Mouse (Mus musculus) G1E (cell line): ENCODE data around the gene Kcnc3. TPM values are rescaled to one million over a fixed set of nuclear protein-coding genes. Genes with fewer than 3 reads are reported as not detected.
A peak's percentile ranks its signal among the peaks of the same experiment; 100 is the strongest.

Experiments
- ATAC-seq: 2 replicates; pipeline ENCODE4 v1.8.0; 2016; ENCODE audit warnings: mild to moderate bottlenecking; ENCODE audit not compliant: insufficient number of reproducible peaks, poor library complexity, low FRiP score, severe bottlenecking; ENCODE audit errors: extremely low read depth
- DNase-seq: peaks from one replicate; pipeline ENCODE4 v3.0.0; 2012; ENCODE audit warnings: low spot score
- H3K27me3 ChIP-seq: 2 replicates; pipeline ENCODE4 v1.6.1; 2012; ENCODE audit warnings: mild to moderate bottlenecking, low read length, inconsistent platforms; ENCODE audit not compliant: insufficient read depth
- H3K36me3 ChIP-seq: replicated peaks from 2 replicates; pipeline ENCODE3; 2012; ENCODE audit warnings: mild to moderate bottlenecking, inconsistent platforms
- H3K4me1 ChIP-seq: 2 replicates; pipeline ENCODE4 v1.6.1; 2012; ENCODE audit warnings: low read depth, low read length, inconsistent platforms, mixed read lengths; ENCODE audit not compliant: insufficient read depth
- H3K4me3 ChIP-seq: 2 replicates; pipeline ENCODE4 v1.5.1; 2012; ENCODE audit warnings: low read depth, mild to moderate bottlenecking, inconsistent platforms, low read length, moderate library complexity, mixed read lengths
- H3K9me3 ChIP-seq: replicated peaks from 2 replicates; pipeline ENCODE4 v1.6.1; 2012; ENCODE audit warnings: inconsistent platforms
- CTCF ChIP-seq: IDR thresholded peaks from 2 replicates; pipeline ENCODE4 v1.5.1; 2012; ENCODE audit warnings: low read depth, low read length, inconsistent platforms, mixed read lengths
- GATA1 ChIP-seq: IDR thresholded peaks from 2 replicates; pipeline ENCODE4 v1.6.1; 2012; ENCODE audit warnings: borderline replicate concordance, low read length, inconsistent platforms, mixed read lengths
- GATA2 ChIP-seq: IDR thresholded peaks from 2 replicates; pipeline ENCODE4 v1.6.1; 2012; ENCODE audit warnings: low read depth, low read length, inconsistent platforms, borderline replicate concordance
- POLR2AphosphoS5 ChIP-seq: IDR thresholded peaks from 2 replicates; pipeline ENCODE4 v1.6.1; 2012; ENCODE audit warnings: low read depth, low read length, inconsistent platforms; ENCODE audit not compliant: insufficient replicate concordance
- TAL1 ChIP-seq: conservative IDR thresholded peaks from 2 replicates; pipeline ENCODE4 v1.6.1; 2012; ENCODE audit warnings: low read depth, low read length, inconsistent platforms, mixed read lengths
- polyA plus RNA-seq: library from polyadenylated mRNA; stranded (reverse); fragments of >175 nt; gene quantifications from 2 replicates; pipeline ENCODE4 v1.2.3, GENCODE M21; 2012
- total RNA-seq, 2 experiments: library from RNA; stranded (forward) in 1 of 2; stranded (reverse) in 1 of 2; fragments of 200-1000 nt in 1 of 2; fragments of >200 nt in 1 of 2; fragmentation: Nextera tagmentation in 1 of 2; gene quantifications; 2 replicates each; pipeline ENCODE4 v1.2.3; 2014 to 2017

Gene Kcnc3
- total and polyA plus RNA-seq, 3 experiments: 0.05 to 0.53 TPM; not detected in 1

GRCm38 (mm10) chr7:44586930-44587329 is 3.5 kb upstream of the Kcnc3 start:
- Histone ChIP-seq H3K9me3 (peaks cover 11% of the 10 kb centered on the region), H3K4me1 (peaks cover 4% of the 10 kb centered on the region), H3K27me3 (peaks cover 50% of the 10 kb centered on the region), H3K4me3 (no peak overlapping the region), H3K36me3 (no peaks in the 10 kb centered on the region)
- no peak for TF ChIP-seq CTCF
- TF ChIP-seq TAL1: no peak
- TF ChIP-seq POLR2AphosphoS5: no peak
- TF ChIP-seq GATA2: no peak
- TF ChIP-seq GATA1: no peak
- DNase-seq (no peak), ATAC-seq (no peak)

DNA sequence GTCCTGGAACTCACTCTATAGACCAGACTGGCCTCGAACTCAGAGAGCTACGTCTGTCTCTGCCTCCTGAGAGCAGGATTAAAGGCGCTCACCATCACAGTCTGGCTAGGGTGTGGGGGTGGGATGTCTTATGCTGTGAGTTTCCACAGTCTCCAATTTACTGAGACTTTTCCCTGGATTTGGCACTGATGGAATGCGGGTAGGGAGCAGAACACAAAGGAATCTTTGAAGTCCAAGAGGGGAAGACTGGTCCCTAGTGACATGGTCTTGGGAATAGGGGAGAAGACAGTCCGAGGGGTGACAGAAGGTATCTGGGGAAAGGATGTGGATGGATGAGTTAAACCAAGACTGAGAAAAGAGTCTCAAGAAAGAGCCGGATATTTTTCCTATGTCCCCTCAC is 2.8 kb upstream of the Kcnc3 start:
- H3K36me3 ChIP-seq: no peaks in the 10 kb centered on the region
- peaks cover 45% of the 10 kb centered on the region for H3K27me3 ChIP-seq
- H3K9me3 ChIP-seq: peaks cover 11% of the 10 kb centered on the region
- no peak for TF ChIP-seq POLR2AphosphoS5
- TF ChIP-seq CTCF: no peak
- TF ChIP-seq GATA2: no peak
- TF ChIP-seq GATA1: no peak
- TF ChIP-seq TAL1: no peak
- H3K4me3 ChIP-seq: no peak overlapping the region
- ATAC-seq (no peak), DNase-seq (no peak)
- H3K4me1 ChIP-seq: peaks cover 4% of the 10 kb centered on the region

DNA sequence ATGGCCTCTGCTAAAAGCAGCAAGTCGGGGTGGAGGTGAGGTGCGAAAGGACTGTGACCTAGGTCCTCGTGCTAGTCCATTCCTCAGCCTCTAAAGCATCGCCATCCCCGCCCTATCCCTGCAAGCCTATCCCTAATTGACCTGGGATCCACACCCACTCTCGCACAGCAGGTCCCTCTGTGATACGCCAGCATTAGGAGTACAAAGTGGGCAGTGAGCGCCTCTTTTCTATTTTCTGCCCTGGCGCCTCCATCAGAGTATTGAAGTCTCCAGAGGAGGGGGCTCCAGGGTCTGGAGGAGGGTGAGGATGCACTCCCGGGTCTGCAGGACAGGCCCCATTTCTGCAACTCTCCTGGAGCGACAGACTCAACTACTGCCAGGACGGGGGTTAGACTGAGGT is 2.1 kb upstream of the Kcnc3 start:
- DNase-seq (no peak), ATAC-seq (no peak)
- Histone ChIP-seq H3K4me1 (peaks cover 4% of the 10 kb centered on the region), H3K27me3 (peaks cover 43% of the 10 kb centered on the region), H3K36me3 (no peaks in the 10 kb centered on the region), H3K9me3 (peaks cover 11% of the 10 kb centered on the region), H3K4me3 (no peak overlapping the region)
- TF ChIP-seq GATA2: no peak
- no peak for TF ChIP-seq TAL1
- TF ChIP-seq POLR2AphosphoS5: no peak
- TF ChIP-seq GATA1: no peak
- TF ChIP-seq CTCF: no peak

GRCm38 (mm10) chr7:44589149-44589548 is 1.3 kb upstream of the Kcnc3 start:
- no peak for DNase-seq
- Histone ChIP-seq H3K36me3 (no peaks in the 10 kb centered on the region), H3K4me1 (peaks cover 4% of the 10 kb centered on the region)

DNA sequence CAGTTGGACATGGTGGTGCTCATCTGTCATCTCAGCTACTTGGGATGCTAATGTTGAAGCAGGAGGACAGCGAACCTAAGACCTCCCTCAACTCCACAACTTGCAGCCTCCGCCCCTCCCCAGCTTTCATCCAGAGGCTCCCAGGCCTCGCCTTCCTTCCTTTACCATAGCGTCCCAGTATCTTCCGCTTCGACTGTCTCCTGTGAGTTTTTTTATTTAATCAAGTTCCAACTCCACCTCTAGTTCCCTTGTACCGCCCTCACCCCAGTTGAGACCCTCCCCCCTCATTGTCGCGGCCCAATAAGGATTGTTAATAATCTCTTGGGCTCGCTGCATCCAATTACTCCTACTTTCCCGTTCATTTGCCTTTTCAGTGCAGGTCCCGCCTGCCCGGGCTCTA is 518 bp upstream of the Kcnc3 start:
- ATAC-seq: no peak
- H3K36me3 ChIP-seq: no peaks in the 10 kb centered on the region
- no peak for DNase-seq
- peaks cover 11% of the 10 kb centered on the region for H3K9me3 ChIP-seq
- peaks cover 4% of the 10 kb centered on the region for H3K4me1 ChIP-seq
- H3K27me3 ChIP-seq: peaks cover 41% of the 10 kb centered on the region
- TF ChIP-seq GATA2: no peak
- no peak for TF ChIP-seq GATA1
- TF ChIP-seq TAL1: no peak
- TF ChIP-seq CTCF: no peak
- no peak for TF ChIP-seq POLR2AphosphoS5
- no peak overlapping the region for H3K4me3 ChIP-seq

More at GRCm38 (mm10) chr7:44589149-44589548, 1.3 kb upstream of the Kcnc3 start:
- H3K4me3 ChIP-seq: peak overlapping the region; percentile 16; the same call in 1 of the 2 replicates
- no peak for ATAC-seq
- H3K9me3 ChIP-seq: peaks cover 11% of the 10 kb centered on the region
- TF ChIP-seq GATA1 (no peak), CTCF (no peak), GATA2 (no peak), TAL1 (no peak), POLR2AphosphoS5 (no peak)
- peaks cover 43% of the 10 kb centered on the region for H3K27me3 ChIP-seq

GRCm38 (mm10) chr7:44591348-44592116 is 1.1 kb downstream of the Kcnc3 start:
- ATAC-seq (no peak), DNase-seq (no peak)
- peaks cover 4% of the 10 kb centered on the region for H3K4me1 ChIP-seq
- peaks cover 32% of the 10 kb centered on the region for H3K27me3 ChIP-seq
- no peaks in the 10 kb centered on the region for H3K36me3 ChIP-seq
- no peak overlapping the region for H3K4me3 ChIP-seq
- peaks cover 11% of the 10 kb centered on the region for H3K9me3 ChIP-seq
- no peak for TF ChIP-seq GATA2
- no peak for TF ChIP-seq CTCF
- no peak for TF ChIP-seq TAL1
- no peak for TF ChIP-seq POLR2AphosphoS5
- TF ChIP-seq GATA1: no peak
